Mouse (Mus musculus) cerebellum, adult 9-10 months (tissue): ENCODE data around the gene Rabl3.

Source experiments
- DNase-seq: peaks from one replicate; pipeline ENCODE4 v3.0.0; 2022

Rabl3 gene

DNA sequence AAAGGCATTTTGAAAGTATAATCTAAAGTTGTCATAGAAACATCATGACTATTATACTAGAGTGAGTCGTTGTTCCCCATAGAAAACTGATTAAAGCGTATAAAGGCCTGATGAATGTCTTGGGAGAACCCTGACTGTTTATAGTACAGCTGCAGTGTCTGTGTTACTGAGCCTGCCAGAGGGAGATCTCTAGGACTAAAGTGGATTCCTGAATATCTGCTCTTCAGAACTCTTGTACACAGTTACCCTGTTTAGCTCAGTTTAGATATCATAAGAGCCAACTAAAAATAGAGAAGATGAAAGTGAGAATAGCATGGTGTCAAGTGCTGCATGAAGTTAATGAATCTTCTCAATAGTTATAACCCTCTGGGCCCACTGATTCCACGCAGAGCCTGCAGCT, 10.6 kb downstream of the Rabl3 start:
- DNase-seq: no peak

GRCm38 (mm10) chr16:37550981-37551380, 11.3 kb downstream of the Rabl3 start:
- DNase-seq: no peak

- no peak for DNase-seq
Observed at GRCm38 (mm10) chr16:37552824-37553223, 13.1 kb downstream of the Rabl3 start.

DNA sequence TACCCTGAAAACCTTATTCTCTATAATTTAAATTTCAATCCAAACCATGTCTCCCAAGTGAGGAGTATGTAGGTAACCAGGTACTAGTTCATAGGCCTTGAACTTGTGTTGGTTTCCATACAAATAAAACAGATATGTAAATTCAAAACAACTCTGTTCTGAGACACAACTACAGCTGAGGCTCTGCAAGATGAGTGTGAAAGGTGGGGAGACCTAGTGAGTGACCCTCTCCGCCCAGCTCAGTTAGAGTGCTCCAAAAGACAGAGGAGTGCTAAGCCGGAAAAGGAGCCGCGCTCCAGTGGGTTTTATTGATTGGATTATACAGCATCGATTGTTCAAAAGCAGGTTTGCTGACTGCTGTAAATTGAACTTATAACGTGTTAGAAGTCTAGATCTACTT, 22.7 kb downstream of the Rabl3 start:
- no peak for DNase-seq

DNA sequence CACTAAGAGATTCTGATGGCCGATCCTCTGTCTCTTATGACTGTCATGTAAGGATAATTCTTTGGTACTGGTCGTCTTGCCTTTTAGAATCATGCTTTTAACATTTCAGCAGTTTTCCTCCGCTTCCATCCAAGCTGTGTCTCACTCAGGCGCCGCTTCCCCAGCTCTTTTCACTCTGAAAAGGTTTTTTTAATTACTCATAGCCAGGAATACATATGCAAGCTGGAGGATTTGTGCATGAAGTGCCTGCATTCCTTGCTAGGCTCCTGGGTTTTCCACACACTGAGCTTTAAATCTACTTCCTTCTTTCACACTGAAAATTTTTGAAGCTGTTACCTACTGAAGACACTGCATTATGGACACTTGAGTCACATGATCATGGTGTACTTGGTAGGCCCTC, 23.3 kb downstream of the Rabl3 start:
- DNase-seq: no peak

DNA sequence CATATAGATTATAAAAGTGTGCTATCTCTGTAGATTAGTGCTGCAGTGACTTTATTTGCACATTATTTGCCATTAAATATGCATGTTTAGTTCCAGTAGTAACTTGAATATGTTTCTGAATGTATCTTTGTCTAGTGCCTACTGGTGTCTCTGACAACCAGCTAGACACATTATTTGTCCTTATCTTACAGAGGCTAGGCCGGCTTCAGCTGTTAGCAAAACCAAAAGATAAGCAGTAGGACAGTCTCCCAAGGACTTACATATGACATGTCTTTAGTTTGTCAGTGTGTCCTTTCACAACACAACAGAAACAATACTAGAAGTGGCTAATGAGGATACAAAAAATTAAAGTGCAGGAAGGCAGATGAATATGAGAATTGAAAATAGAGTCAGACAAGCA, 25.4 kb downstream of the Rabl3 start:
- DNase-seq: no peak

DNA sequence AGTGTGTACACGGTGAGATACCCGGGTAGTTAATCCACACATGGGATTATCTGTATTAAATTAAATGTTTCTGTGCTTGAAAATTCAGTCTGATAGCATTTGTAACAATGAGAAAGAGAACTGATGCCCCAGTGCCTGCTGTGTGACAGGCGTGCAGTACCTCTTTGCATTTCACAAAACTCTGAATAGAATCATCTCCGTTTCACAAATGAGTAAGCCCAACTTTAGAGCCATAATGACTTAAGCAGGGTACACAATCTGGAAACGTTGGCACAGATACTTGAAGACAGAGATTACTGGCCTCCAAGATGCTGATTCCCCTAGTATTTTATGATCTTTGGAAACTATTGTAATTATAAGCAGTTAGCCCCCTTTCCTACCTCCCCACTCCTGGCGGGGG, 26.4 kb downstream of the Rabl3 start:
- DNase-seq: no peak

DNA sequence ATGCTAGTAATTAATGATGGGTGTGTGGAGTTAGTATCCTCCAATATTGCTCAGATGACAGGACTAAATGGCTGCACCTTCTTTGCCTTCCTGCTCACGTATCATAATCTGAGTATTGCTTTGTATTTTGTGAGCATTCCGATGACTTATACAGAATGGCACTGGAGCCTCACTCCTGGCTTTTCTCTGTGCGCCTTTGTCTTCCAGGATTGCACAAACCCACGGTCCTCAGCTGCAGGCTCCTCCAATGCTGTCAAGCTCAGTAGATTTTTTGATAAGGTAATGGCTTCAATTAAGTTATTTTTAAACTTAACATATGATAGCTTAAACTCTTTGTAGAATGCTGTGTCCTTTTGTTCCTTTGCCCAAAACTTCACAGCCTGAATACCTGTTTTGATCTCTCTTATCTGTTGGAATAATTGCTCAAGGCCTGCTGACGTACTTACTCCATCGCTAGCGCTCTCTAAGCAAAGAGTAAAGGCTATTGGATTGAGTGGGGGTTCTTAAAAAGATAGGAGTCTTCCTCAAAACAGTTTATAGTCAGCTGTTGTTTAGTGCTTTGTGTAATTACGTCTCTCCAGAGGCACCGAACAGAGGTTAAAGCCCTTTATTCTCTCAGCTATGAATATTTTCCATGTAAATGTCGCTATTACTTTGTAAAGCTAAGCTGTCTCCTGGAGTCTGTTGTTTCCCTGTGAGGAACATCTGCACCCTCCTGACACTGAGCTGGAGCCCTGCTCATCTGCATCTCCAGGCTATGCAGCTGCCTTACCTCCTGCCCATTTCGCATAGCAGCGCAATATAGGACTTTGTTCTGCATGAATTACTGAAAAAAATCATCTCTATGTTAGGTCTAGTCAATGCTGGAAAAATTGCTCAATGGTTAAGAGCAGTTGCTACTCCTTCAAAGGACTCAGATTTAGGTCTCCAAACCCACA, 27.7 kb downstream of the Rabl3 start:
- DNase-seq: no peak

GRCm38 (mm10) chr16:37571554-37571953, 31.9 kb downstream of the Rabl3 start:
- DNase-seq: no peak

DNA sequence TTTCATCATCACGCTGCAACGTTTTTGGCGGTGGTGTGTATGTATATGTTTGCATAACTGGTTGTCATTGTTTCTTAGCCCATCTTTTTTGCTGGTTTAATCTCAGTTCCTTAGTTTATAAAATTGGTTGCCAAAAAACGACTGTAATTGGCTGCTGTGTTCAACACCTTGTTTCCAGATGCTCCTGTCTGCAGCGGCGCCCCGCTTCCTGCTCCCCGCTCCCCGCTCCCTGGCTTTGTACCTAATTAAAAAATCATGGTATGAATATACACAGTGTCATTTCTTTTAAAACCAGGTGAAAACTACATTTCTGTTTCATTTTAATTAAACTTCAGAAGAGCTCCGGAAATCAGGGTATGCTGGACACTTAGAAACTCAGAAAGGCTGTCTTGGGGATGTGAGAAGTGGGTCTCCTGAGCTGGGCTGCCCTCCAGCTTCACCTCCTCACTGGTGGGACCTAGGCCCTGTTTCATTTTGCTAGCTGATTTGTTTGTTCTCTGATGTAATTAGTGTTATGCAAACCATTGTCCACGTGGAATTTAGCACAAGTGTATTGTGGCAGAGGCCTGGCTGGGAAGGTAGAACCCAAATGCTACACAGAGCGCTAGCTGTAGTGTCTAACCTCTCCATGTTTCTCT, 32.6 kb downstream of the Rabl3 start:
- DNase-seq: no peak

- DNase-seq: no peak
Observed at GRCm38 (mm10) chr16:37573061-37573460, 33.4 kb downstream of the Rabl3 start.

- DNase-seq: no peak
Observed at GRCm38 (mm10) chr16:37575325-37575724, 35.6 kb downstream of the Rabl3 start.

DNA sequence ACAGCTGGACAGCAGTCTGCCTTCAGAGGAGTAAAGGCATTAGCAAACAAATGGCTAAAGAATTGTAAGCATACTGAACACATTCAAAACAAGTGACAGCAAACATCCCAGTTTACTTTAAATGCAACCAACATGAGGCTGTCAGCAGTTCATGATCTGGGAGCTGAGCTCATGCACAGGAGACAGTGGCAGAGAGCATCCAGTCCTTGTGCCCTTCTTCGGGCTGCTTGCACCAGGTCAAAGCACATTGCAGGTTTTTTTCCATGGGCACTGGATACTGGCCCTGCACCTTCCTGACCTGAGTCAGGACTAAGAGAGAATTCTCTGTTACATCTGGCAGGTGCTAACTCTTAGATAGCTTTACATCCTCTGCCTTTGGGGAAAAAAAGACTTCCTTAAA, 39.9 kb downstream of the Rabl3 start:
- DNase-seq: no peak

- no peak for DNase-seq
Observed at GRCm38 (mm10) chr16:37579994-37580393, 40.3 kb downstream of the Rabl3 start, which contains the start of gene Hgd. Hgd (plus strand) TSS chr16:37580153.

DNA sequence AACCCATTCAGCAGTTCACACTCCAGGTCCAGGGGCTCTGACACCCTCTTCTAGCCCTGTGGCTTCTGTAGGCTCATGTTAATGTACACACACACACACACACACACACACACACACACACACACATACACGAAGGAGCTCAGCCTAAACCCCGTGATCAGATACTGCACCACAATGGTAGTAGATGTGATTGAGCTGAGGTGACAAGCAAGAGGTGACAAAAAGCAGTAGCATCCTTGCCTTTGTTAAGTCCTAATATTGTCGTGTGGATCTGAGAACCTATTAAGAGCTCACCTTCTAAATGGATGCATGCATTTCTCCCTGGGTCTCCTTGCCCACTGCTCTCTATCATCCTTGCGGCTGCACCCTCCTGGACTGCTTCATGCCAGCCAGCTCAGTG, 41.0 kb downstream of the Rabl3 start:
- DNase-seq: no peak

DNA sequence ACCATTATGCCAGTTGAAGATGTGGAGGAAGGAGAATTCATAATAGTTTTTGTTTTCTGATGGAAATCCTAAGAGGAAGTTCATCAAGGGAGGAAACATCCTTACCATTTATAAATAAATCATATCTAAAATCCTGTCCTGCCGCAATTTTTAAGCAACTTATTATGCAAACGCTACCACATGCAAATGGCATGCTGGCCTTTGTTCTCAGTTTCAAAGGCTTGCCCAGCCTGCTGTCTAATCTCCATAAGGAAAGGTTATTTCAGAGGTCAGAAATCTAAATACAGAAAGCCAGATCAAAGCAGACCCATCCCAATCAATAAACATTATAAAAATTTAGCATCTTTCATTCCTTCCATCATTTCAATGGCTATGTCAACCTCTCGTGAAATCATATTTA, 42.2 kb downstream of the Rabl3 start:
- no peak for DNase-seq

GRCm38 (mm10) chr16:37583306-37583705, 43.6 kb downstream of the Rabl3 start:
- DNase-seq: peak; percentile 31

DNA sequence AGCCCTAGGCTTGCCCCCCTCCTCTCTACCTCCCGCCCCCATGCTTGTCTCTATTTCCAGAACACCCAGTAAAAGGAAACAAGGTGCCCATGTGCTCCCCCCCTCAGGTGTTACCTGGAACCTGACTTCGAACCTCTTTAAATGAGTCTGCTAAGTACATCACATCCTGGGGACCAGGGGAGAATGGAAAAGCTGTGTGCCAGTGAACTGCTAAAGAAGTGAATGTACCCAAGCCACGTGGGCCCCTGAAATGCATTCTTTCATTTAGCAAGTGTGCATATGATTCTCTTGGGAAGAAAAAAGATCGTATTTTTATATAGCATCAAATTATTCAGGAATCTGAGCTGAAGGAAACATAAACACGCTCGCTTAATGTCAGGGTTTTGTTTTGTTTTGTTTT, 44.1 kb downstream of the Rabl3 start:
- peak; percentile 48 for DNase-seq

DNA sequence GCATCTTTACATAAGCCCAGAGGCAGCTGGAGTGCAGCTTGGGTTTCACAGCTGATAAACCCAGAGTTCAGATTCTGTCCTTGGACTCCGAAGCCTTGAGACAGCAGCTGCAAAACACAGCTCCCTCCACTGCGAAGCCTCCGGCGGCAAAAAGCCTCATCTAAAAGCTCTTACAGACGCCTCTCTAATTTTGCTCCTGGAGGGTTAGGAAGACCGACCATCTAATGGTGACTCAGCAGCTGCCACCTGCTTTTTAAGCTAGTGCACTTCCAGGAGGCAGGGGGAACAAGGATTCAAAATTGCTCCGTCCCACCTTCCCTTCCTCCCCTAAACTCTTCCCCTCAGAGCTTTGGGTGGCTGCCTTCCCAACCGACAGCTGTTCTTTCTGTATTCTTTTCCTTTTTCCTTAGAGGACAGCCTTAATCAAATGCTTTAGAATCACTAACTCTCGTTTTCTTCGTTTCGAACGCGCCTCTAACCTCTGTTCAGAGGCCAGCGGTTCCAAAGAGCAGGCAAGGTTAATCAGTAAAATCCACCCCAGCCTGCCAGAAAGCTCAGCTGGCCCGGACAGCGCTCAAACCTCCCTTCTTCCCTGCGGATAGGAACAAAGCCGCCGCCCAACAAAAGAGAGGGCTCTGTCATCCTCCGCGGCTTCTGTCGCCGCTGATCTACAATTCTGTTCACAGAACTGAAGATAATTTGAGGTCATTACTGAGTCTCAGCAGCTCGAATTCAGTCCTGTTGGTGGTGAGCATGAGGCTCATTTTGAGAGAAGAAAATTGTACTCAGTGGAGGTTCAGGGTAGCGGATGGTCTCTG, 44.7 kb downstream of the Rabl3 start:
- DNase-seq: peak; percentile 71

DNA sequence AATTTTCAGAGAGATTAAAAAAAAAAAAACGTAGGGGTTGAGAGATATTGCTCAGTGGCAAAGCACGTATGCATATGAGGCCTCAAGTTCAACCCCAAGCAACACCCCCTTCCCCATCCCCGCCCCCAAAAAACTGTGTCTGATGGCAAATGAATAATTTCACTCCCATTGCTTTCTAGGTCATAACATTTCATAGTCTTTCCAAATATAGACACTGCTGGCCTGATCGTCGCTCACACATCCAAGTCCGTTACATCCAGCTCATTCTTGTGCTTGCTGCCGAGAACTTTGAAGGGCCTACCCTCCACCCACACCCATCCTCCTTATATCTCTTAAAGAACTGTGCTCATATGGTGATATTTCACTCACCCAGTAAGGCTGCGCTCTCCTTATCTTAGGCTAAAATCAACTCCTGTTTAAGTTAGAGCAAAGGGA, 45.5 kb downstream of the Rabl3 start:
- DNase-seq: peak; percentile 52

DNA sequence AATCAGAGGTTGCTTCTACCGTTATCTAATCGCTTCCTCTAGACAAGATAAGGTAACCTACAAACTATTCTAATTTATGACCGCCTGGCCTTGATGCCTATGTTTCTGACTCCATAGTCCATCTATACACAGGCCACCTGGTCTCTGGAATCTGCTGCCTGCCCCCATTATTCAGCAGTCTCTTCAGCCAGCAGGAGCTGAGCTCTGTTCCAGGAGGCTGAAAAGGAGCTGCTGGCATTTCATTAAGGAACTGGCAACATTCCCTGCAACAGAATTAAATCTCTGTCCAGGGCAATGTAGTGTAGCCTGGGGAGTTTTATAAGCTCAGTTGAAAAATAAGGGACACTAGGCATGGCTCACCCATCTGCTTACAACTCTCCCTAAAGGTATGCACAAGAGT, 51.2 kb downstream of the Rabl3 start:
- peak; percentile 97 for DNase-seq

DNA sequence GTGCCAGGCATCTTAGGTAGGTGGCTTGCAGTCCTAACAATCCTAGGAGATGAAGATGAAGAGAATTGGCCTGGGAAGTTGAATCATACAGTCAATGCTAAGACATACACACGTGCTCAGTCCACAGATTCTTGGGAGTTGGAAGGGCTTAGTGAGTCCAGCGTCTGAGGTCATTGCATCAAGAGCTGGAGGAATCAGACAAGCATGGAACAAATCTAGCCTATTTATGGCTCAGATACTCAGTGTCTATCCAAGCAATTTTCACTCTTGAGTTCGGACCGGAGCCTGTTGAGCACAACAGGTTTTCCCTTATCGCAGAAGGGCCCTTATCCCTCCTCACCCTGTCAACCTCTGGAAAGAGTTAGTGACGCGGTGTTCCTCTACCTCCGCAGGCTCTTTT, 51.9 kb downstream of the Rabl3 start:
- DNase-seq: no peak

DNA sequence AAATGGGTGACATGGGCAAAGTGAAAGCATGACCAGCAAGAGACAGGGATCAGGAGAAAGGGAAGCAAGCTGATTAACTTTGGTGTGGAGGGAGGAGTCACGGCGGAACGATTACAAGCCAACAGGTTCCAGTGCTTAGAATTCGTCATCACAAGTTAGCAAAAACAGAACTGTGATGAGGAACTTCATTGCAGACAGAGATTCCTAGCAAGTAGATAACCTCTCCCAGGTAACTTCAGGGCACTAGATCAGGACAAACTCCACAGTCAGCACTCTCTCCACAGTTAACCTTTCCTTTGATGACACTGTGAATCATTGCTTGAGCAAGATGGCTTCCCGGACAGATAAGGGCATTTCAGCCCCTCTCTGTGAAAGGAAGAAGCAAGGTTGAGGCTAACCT, 57.7 kb downstream of the Rabl3 start:
- no peak for DNase-seq
